Mouse (Mus musculus): ENCODE measurements around the gene Tram2.

The Tram2 gene

DNA sequence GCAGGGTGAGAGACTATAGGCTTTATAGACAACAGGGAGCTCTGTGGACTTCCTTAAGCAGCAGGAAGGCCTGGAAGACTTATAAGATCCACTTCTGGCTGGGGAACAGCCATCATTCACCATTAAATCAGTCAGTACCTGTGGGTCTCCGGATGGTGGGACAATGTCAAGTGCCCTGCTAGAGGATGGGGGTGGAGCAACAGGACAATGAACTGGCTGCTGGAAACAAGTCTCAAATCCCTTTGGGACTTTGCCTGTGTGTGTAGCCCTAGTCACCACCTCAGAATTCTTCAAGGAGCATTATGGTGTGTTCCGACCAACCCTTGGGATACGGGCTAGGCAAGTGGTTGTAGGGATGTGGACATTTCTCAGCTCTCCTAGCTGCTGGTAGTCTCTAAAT is 55.9 kb downstream of the Tram2 start:
- no peak for DNase-seq (ENCODE audit: extremely low spot score)

GRCm38 (mm10) chr1:21014463-21014862 is 64.6 kb downstream of the Tram2 start:
- no peak for DNase-seq (ENCODE audit: extremely low spot score)

DNA sequence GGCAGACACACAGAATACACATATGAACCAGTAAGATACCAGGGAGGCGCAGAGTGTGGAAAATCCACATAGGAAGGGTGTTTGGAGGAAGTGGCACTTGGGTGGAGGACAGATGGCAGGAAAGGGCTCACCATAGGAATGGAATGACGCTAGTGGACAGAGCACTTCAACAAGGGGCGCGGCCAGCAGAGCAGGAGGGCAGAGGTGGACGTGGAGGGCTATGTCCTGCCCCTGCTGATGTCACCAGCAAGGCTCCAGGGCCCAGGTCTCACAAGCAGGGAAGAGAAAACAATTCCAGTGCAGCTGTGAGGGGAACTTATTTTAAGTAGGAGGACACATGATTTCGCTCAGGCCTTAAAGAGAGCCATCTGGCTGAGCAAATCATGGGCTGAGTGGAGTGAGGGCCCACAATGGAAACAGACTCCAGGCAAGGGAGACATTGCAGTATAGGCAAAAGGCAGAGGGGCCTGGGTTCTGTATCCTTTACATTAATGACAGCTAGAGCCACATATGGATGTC is 68.7 kb downstream of the Tram2 start:
- DNase-seq (ENCODE audit: extremely low spot score) = no peak

DNA sequence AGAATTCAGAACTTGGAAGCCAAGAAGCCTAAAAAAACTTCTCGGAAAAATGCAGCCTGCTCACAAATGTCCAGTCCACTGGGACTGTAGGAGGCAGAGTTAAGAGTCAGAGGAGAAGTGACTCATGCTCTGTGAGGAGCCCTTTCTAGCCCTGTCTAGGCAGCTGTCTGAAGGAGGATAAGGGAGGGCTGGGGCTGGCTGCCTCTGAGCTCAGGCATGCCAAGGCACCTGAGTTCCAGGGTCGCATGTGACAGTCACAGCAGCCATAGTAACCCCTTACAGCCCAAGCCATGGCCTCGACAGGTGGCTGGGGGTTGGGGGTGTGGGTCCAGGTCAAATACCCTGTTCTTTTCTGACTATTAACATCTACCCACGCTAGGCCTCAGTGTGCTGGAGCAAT is 70.1 kb downstream of the Tram2 start:
- no peak for DNase-seq (ENCODE audit: extremely low spot score)

DNA sequence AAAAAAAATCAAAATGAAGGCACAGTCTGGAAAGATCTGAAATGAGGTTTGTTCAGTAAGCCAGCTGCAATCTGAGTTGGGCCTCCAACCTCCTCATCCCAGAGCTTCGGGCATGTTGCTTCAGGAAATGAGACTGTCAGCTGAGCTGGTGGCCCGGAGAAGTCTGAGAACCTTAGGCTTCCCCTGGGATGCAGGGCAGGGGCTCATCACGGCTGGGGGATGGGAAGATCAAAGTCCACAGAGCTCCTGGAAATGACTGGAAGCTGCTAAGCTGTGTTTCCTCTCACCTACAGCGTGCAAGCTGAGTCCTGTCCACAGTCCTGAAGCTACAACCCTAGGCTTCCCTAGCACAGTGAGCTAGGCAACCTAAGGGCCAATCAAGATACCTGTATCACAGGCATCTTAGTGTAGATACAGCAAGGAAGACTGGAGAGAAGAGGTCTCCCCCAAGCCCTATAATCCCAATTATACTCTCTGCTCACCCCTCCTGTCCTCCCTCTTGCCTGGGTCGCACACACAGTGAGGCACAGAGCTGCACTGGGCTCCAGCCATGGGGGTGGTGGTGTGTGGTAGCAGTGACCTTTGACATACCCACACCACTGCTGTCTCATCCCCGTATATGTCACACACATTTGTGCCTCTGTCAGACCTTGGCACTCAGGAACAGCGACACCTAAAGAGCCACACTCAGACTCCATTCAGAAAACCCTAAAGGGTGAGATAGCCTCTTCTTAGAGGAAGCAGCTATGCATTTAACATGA is 70.9 kb downstream of the Tram2 start:
- DNase-seq (ENCODE audit: extremely low spot score) = no peak

DNA sequence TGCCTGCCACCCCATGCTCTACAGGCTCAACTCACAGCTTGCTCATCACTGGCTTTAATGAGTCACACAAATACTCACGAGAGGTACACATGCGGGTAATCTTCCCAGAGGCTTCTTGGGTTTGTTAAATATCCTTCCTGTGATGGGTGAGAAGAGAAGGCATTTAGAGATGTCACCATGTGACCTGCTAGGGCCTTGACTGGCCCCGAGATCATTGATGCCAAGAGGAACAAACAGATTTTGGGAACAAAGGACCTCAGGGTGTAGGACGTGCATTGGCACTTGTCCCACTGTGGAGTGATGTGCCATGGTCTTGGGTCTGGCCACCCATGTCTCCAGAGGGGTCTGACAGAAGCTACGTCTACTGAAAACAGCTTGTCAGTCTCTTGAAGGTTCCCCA is 72.3 kb downstream of the Tram2 start:
- DNase-seq (ENCODE audit: extremely low spot score) = no peak

GRCm38 (mm10) chr1:21004596-21004995 is 74.4 kb downstream of the Tram2 start:
- DNase-seq (ENCODE audit: extremely low spot score) = no peak

- no peak for DNase-seq (ENCODE audit: extremely low spot score)
Observed at GRCm38 (mm10) chr1:21002246-21003142, 76.5 kb downstream of the Tram2 start.

DNA sequence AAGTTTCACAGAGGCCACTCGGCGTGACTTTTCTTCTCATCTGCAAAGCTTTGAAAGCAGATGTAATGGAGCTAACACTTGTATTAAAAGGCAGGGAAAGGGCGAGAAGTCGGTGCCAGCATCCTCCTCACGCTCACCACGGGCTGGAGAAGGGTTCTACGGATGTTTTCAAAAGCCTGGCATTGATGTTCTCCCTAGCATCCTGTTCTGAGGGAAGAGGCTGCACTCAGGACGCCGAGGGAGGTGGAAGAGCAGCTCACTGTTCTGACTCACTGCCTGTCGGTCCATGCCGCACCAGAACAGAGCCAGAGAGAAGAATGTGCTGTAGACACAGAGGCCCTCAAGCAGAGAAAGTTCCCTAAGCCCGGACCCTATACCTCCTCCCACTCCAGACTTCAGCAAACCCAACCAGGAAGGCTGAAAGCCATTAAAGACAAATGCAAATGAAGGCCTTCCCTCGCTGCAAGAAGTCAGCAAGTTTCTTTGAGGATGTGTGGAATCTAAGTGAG is 81.1 kb downstream of the Tram2 start:
- DNase-seq (ENCODE audit: extremely low spot score) = no peak

DNA sequence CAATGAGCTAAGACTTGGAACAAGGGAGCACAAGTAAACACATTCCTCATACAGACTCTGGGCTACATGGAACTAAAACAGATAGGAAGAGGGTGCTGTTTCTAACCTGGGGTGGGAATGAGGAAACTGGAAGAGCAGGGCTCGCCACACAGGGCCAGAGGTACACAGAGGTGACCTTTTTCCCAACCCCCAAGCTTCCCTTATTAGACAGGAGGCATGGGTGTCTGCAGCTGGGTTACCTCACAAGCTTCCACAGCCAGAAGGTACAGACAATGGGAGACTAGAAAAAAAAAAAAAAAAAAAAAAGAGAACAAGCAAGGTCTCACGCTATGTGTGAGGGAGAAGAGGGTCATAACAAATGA is 81.7 kb downstream of the Tram2 start:
- no peak for DNase-seq (ENCODE audit: extremely low spot score)

DNA sequence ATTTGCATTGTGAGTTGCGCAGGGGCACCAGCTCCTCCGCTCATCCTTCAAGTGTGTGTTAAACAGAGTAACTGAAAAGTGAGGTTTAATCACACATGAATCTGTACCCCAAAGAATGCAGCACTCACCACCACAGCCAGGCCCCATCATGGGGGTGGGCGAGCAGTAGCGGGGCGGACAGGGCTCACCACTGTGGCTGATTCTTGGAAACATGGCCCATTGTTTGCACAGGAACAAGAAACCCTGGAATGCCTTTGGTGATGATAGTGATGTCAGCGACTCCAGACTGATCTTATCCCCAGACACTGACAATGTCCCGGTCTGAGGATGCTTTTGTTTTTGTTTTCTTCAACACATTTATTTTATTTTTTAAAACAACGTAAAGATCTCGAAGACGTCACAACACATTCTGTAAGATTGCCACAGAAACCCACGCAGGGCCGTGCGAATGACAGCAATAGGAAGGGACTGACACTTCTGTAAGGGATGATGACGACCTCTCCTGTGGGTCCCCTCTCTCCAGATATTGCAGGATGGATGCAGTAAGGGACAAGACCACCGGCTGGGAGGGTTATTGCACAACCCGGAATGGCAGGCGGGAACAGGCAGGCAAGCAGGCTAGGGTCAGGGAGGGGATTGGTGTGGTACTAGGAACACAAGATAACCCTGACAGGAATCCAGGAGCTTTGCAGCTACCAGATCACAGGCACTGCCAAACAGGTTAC is 82.3 kb downstream of the Tram2 start:
- peak; percentile 48 for DNase-seq (ENCODE audit: extremely low spot score)

DNA sequence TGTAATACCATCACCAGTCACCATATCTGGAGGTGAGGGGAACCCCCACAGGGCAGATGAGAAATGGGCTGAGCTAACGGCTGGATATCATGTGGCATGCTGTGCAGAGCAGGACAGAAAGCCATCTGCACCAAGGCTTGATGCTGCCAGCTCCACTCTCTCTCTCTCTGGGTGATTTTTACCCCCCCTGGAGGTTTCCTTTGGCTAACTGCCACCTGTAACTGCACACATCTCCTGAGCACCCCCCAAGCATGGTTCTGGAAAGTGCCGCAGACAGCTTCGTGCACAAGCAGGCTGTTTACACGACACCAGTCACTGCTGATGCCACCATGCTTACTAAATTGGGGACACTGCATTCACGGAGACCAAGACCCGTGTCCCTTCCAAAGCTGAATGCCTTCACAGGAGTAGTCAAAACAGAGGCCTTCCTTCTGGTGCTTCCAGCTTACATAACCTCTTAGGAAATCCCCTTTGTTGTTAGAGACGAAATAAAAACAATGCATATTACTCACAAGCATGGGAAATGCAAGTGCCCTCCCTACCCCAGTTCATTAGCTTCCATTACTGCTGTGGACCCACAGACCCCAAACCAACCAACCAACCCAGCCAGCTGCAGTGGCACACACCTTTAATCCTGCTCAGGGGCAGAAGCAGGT is 83.6 kb downstream of the Tram2 start:
- no peak for DNase-seq (ENCODE audit: extremely low spot score)

- no peak for DNase-seq (ENCODE audit: extremely low spot score)
Observed at GRCm38 (mm10) chr1:20994338-20994737, 84.7 kb downstream of the Tram2 start.

DNA sequence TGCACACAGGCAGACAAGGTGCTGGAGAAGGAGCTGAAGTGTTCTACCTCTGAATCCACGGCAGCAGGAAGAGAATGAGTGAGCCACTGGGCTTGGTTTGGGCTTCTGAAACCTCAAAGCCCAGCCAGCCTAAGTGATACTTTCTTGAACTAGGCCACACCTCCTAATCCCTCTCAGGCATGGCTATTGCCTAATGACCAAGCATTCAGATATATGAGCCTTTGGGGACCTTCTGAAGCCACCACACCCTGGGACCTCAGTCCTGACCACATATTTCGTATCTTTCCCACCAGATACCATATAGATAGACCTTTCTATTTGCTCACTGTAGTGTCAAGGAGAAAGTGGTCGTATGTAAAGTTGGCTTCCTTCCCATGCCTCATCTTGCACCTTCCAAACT is 85.3 kb downstream of the Tram2 start:
- no peak for DNase-seq (ENCODE audit: extremely low spot score)

- DNase-seq (ENCODE audit: extremely low spot score) = no peak
Observed at GRCm38 (mm10) chr1:20989461-20990083, 89.5 kb downstream of the Tram2 start.

DNA sequence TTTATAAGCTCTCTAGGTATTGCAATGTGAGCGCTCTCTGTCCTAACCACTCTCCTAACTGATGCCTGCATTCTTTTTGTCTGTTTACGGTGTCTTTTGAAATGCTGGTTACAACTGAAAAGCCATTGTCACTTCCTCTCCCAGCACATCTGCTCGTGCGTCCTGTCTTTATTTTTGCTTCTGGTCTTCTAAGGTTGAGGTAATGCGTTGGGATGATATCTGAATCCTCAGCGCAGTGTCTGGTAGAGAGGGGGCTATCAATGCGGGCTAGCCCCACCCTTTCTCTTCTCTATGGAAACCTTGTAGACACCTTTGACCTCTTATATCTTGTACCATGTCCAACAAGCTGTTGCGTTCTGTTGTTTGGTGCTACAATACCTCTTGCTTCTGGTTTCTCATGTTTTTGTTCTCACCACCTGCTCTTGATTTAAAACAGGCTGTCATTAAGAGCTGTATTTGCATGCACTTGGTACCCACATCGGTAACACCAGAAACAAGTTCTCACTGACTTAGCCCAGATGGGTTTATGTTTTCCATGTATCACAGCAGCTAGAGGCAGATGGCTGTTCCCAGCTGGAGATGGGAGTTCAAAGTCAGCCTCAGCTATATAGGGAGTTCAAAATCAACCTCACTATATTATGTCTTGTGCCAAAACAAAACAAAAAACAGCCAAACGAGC is 92.5 kb downstream of the Tram2 start:
- DNase-seq (ENCODE audit: extremely low spot score) = no peak

- DNase-seq (ENCODE audit: extremely low spot score) = no peak
Observed at GRCm38 (mm10) chr1:20984582-20984981, 94.4 kb downstream of the Tram2 start.

GRCm38 (mm10) chr1:20984103-20984502 is 94.9 kb downstream of the Tram2 start:
- DNase-seq (ENCODE audit: extremely low spot score) = no peak

DNA sequence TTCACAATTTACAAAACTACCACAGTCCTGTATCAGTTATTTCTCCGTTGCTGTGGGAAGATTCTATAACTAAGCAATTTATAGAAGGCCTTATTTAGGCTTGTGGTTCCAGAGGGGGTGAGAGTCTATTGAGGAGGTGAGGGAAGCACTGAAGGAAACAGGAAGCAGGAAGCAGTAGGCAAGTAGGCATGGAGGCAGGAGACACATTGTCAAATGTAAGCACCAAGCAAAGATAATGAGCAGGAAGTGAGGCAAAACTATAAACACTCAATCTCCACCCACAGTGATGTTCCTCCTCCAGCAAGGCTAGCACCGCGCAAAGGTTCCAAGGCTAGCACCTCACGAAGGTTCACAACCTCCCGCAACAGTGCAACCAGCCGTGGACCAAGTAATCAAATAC is 97.3 kb downstream of the Tram2 start:
- no peak for DNase-seq (ENCODE audit: extremely low spot score)

DNA sequence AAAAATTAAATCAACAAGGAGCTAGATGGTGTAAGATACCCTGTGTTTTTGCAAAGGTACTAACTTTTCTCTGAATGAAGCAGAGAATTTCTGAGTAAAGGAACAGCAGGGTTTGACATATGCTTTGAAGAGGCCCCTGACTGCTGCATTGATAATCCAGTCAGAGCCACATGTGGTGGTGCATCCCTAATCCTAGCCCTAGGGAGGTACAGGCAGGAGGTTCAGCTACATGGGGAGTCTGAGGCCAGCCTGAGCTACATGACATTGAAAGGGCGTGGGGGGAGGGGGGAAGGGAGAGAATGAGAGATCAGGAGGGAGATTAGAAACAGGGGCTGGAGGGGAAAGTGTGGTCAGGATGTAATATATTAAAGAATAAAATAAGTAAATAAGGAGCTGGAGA is 98.5 kb downstream of the Tram2 start:
- DNase-seq (ENCODE audit: extremely low spot score) = no peak

All from embryo, embryonic 9.5 days (tissue).